Mouse (Mus musculus) spleen, postnatal 36 days (tissue): ENCODE measurements at regions not wholly inside any gene's neighbourhood (a gene's known extent, or its start where the extent isn't known, plus 50 kb on each side); places are given as distances from the start of the nearest gene placed in this dataset.

Experiments
- DNase-seq, 2 experiments: peaks; one replicate each; pipeline ENCODE4 v3.0.0; 2022; ENCODE audit warnings: low spot score in 2 of 2, mixed read lengths in 1 of 2

- peak in 1 of 2 experiments; percentile 1 for DNase-seq
Observed at GRCm38 (mm10) chr3:60138319-60138718, 56.6 kb downstream of the Sucnr1 start.

GRCm38 (mm10) chr3:60159865-60160264 lies 78.2 kb downstream of the Sucnr1 start:
- DNase-seq, result no peak

GRCm38 (mm10) chr3:60167633-60168032 lies 86.0 kb downstream of the Sucnr1 start:
- no peak for DNase-seq

- no peak for DNase-seq
Observed at GRCm38 (mm10) chr3:60168135-60168926, 86.7 kb downstream of the Sucnr1 start.

- DNase-seq, result no peak
Observed at GRCm38 (mm10) chr3:60169606-60170005, 87.9 kb downstream of the Sucnr1 start.

- no peak for DNase-seq
Observed at GRCm38 (mm10) chr3:60184481-60184880, 102.8 kb downstream of the Sucnr1 start.

- no peak for DNase-seq
Observed at GRCm38 (mm10) chr3:60196031-60196430, 114.4 kb downstream of the Sucnr1 start.

- DNase-seq, result no peak
Observed at GRCm38 (mm10) chr3:60207936-60208335, 126.3 kb downstream of the Sucnr1 start.

- no peak for DNase-seq
Observed at GRCm38 (mm10) chr3:60218938-60219337, 137.3 kb downstream of the Sucnr1 start.

- DNase-seq, result no peak
Observed at GRCm38 (mm10) chr3:60240664-60241063, 159.0 kb downstream of the Sucnr1 start.

GRCm38 (mm10) chr3:60266666-60267415 lies 185.2 kb downstream of the Sucnr1 start:
- DNase-seq, result no peak

GRCm38 (mm10) chr3:60267416-60268174 lies 185.9 kb downstream of the Sucnr1 start:
- DNase-seq, result no peak

GRCm38 (mm10) chr3:60270463-60270862 lies 188.8 kb downstream of the Sucnr1 start:
- DNase-seq, result no peak

GRCm38 (mm10) chr3:60273744-60274143 lies 192.1 kb downstream of the Sucnr1 start:
- DNase-seq, result no peak

GRCm38 (mm10) chr3:60275249-60275838 lies 193.7 kb downstream of the Sucnr1 start:
- no peak for DNase-seq

GRCm38 (mm10) chr3:60277791-60278190 lies 194.8 kb upstream of the Mbnl1 start:
- no peak for DNase-seq

- DNase-seq, result no peak
Observed at GRCm38 (mm10) chr3:60281229-60281628, 191.4 kb upstream of the Mbnl1 start.

- DNase-seq, result no peak
Observed at GRCm38 (mm10) chr3:60281959-60282495, 190.6 kb upstream of the Mbnl1 start.

GRCm38 (mm10) chr3:60292142-60292541 lies 180.5 kb upstream of the Mbnl1 start:
- DNase-seq, result no peak

GRCm38 (mm10) chr3:60292940-60293339 lies 179.7 kb upstream of the Mbnl1 start:
- DNase-seq, result no peak

GRCm38 (mm10) chr3:60305399-60305798 lies 167.2 kb upstream of the Mbnl1 start:
- no peak for DNase-seq

GRCm38 (mm10) chr3:60310402-60310801 lies 162.2 kb upstream of the Mbnl1 start:
- no peak for DNase-seq
